Mouse (Mus musculus): ENCODE data around the gene Hist1h3e.

GRCm38 (mm10) chr13:23586099-23586939 is 24.1 kb upstream of the Hist1h3e start:
- TF ChIP-seq CTCF (IDR thresholded peaks at IDR 0.05; ENCODE audit: borderline replicate concordance, control insufficient read depth, extremely low read depth, insufficient read depth, low read length, poor library complexity) (no peak), POLR2A (IDR thresholded peaks at IDR 0.05; ENCODE audit: control insufficient read depth, extremely low read depth, insufficient read depth, low read length, poor library complexity) (no peak)

All from thymus, adult 2 months (tissue).